Mouse (Mus musculus): ENCODE results near the gene Zpbp2.
"Not testable (repeated sequence)": the region's sequence is repeated elsewhere in the genome, so short reads cannot be mapped to it uniquely, and the experiment has no call there.

Zpbp2 gene

DNA sequence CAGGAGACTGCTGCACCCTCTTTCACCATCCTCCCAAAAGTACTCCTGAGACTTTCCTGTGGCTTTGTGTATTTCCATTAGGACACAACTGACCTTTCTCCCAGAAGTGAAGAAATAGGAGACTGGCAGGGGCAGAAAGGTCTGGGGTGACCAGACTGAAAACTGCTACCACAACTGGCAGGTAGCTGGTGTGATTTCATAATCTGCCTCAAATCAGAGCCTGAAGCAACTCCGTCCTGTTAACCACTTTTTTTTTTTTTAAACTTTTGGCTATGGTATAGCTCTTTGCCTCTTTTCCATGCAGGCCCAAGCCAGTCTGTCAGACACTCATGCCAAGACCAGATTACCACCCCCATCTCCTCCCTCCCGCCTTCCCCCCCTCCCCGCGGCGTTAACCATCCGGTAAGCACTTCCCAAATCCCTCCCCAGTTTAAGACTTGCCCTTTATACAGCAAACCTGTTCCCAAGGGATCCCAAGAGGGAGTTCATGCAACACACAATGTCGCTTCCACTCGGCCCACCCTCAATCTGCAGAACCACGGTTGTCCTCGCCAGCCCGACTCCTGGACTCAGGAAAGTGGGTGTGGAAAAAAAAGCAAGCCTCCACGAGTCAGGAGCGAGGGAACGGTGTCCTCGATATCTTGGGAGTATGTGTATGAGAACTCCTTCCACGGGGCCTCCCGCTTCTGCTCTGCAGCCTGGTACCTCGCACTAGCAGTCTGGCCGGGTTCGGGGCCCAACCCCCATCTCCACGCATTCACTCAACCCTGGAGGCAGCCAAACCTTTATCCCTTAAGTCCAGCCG is 35.4 kb downstream of the Zpbp2 start:
- in situ Hi-C loops (cut with MboI; ENCODE audit: low pct_unique_long_range_greater_than_20kb in 1 of 2, low sequenced_read_pairs in 2 of 2, unreplicated experiment in 1 of 2): no loop called here

DNA sequence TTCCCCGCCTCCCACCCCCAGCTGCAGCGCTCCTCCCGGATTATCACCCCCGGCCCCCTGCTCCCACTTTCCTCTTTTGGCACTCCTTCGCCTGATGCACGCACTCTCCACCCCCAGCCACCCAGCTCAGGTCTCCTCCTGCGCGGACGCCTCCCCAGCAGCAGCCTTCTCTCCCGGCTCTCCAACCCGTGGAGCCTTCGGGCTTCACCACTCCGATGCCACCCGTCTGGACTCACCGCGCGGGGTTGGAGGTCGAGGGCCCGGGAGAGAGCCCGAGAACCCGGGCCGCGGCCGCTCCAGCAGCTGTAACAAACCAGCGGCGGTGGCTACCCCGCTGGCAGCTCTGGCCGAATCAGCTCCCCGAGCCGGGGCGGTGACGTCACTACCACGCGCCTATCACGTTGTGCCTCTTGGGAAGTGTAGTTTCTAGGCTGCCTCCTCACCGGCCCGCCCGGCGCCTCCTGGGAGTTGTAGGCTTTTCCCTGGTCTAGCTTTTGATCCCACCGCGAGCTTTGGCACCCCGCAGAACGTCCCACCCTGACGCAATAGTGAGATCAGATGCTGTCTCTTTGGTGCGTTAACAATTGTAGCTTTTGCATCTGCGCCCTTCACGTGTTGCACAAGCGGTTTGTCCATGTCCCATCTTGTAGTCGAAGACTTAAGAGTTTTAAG is 36.1 kb downstream of the Zpbp2 start, which contains the start of gene Ormdl3:
Gene Ormdl3, minus strand, starts transcription at position 477 of the 672 bp plus-strand sequence.
- in situ Hi-C loops (cut with MboI; ENCODE audit: low pct_unique_long_range_greater_than_20kb in 1 of 2, low sequenced_read_pairs in 2 of 2, unreplicated experiment in 1 of 2): no loop called here

DNA sequence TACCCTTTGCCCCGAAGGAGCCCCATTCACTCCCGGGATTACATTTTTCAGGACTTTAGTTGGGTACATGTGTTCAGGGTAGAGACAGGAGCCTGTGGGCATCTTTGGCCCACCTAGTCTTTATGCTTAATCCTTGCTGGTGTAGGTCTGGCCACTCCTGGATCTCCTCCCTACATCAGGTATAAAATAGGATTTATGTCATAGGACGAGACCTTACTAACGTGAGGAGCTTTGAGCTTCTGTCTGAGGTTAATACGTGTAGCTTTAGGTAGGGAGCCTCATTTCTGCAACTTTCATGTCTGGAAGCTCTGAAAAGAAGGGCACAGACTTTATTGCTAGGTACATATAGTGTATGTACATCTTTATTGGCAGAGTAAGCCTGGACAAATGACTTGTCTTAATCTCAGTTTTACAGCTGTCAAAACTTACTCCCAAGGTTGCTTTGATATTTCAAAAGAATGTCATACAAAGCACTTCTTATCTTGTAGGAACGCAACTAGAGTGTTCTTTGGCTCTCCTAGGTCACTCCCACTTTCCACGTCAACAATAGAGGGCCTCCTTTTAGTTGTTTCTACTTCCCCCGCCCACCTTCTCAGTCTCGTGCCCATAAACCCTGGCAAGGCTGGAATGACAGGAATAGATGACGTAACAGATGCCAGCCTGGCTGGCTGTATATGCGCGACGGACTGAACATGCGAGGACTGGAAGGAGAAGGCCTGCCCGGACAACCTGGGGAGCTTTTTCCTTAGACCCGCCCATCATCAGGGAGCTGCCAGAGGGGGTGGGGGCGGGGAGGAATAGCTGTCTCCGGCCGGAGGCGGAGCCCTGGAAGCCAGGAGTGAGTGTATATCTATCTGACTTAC is 37.0 kb downstream of the Zpbp2 start:
- in situ Hi-C loops (cut with MboI; ENCODE audit: low pct_unique_long_range_greater_than_20kb in 1 of 2, low sequenced_read_pairs in 2 of 2, unreplicated experiment in 1 of 2): no loop called here

DNA sequence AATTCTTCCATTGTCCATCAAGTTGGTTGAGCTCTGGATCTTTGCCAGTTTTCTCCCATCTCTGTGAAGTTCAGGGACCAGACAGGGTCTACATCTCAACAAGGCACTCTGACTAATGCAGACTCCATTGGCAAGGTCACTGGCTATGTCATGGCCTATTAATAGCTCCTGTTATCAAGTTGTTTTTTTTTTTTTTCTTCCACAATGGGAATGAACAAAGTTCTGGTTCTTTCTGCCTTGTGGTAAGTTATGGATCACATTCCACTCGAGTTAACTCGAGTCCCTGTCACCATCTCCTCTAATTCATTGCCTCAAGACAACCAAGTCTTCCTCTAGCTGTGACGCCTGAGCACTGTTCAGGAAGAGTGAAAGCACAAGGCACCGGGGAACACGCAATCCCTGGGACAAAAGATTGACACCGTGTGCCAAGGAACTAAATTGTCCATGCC is 38.0 kb downstream of the Zpbp2 start:
- in situ Hi-C loops (cut with MboI; ENCODE audit: low pct_unique_long_range_greater_than_20kb in 1 of 2, low sequenced_read_pairs in 2 of 2, unreplicated experiment in 1 of 2): no loop called here

DNA sequence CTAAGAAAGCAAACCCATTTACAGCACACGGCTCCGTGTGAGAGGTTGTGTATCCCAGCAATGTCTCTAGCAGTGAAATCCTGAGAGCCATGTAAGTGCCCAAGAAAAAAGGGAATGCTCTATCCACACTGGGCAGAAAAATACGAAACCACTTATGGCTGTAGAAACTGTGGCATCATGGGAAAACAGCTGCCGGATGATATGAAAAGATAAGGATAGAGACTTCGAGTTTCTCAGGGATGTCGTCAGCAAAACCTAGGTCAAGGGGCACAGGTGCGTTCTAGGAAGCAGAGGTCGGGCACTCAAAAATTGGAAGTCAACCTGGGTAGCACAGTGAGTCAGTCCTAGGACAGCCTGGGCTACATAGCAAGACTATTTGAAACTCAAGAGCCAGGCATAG is 38.4 kb downstream of the Zpbp2 start:
- in situ Hi-C loops (cut with MboI; ENCODE audit: low pct_unique_long_range_greater_than_20kb in 1 of 2, low sequenced_read_pairs in 2 of 2, unreplicated experiment in 1 of 2): no loop called here

DNA sequence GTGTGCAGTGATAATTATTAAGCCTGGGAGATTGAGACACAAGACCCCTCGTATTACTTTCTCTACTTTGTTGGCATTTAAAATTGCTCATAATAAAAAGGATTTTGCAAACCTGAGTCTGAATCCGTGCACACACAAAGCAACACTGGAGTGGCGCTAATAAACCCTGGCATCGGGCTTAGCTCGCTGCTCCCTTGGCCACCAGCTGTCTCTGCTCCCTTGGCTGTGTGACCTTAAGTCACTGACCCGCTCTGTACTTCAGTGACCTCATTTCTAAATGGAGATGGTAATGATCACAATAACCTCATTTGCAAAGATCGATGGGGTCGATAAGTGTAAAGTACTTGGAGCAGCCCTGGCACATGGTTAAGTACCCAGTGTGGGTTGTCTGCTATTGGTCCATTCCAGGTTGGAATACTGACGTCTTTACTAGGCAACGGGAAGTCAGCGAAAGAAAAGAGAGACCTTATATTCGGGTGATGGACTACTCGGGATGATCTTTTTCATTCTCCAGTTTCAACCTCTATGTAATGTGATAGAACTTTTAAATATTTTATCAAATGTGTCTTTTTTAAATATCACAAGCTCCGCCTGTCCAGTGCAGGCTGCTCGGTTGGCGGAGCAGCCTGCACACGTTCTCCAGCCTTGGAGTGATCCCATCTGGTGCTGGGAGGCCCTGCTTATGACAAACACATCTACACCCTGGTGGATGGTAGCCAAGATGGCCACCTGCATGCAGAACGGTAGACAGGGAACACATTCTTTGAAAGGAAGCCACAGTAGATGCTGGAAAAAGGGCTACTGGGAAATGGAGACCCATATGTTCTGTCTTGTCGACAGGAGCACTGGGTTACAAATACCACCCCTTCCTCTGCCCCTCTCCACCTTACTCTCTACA is 39.9 kb downstream of the Zpbp2 start:
- in situ Hi-C loops (cut with MboI; ENCODE audit: low pct_unique_long_range_greater_than_20kb in 1 of 2, low sequenced_read_pairs in 2 of 2, unreplicated experiment in 1 of 2): no loop called here

DNA sequence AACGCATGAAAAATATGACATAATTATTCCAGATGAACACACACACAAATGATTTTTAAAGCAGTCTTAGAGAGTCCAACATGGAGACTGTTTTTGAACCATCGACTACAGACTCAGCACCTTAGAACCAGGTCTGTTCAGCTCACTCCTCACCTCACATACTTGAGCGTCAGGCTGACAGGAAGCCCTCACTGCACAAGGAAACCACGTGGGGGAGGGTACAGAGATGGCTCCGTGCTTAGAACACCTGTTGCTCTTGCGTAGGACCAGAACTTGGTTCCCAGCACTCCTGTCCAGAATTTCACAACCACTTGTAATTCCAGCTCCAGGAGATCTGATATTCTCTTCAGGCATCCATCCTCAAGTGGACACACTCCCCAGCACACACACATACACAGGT is 44.1 kb downstream of the Zpbp2 start:
- in situ Hi-C loops (cut with MboI; ENCODE audit: low pct_unique_long_range_greater_than_20kb in 1 of 2, low sequenced_read_pairs in 2 of 2, unreplicated experiment in 1 of 2): no loop called here

DNA sequence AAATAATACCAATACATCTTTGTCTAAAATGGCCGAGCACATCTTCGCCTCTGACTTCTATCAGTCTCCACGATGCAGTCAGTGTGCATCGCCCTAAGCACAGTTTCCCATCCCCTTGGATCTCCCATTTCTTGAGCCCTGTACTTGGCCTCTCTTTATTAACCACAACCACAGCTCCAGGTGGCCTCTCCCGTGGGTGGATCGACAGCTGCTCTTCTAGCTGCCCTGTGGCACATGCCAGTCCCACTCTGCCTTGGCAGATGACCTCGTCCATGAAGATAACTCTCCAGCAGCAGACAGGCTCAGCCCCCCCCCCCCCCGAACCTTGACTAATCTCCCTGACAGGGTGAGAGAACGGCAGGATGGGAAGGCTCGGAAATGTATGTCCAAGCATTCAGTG is 44.6 kb downstream of the Zpbp2 start:
- in situ Hi-C loops (cut with MboI; ENCODE audit: low pct_unique_long_range_greater_than_20kb in 1 of 2, low sequenced_read_pairs in 2 of 2, unreplicated experiment in 1 of 2): no loop called here

DNA sequence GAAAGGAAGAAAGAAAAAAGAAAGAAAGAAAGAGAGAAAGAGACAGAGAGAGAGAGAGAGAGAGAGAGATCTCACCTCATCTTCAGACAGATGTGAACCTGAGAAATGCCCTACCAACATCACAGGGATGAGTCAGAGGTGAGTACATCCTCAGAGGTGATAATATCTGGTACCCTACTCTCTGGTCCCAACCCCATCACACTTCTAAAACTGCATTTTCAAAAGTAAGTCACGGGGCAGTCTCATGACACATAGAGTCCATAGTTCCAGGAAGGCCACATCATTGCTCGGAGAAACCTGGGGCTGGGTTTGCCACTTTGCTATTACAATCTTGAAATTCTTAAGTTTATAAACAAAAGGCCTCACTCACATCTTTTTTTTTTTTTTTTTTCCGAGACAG is 45.1 kb downstream of the Zpbp2 start:
- in situ Hi-C loops (cut with MboI; ENCODE audit: low pct_unique_long_range_greater_than_20kb in 1 of 2, low sequenced_read_pairs in 2 of 2, unreplicated experiment in 1 of 2): no loop called here

DNA sequence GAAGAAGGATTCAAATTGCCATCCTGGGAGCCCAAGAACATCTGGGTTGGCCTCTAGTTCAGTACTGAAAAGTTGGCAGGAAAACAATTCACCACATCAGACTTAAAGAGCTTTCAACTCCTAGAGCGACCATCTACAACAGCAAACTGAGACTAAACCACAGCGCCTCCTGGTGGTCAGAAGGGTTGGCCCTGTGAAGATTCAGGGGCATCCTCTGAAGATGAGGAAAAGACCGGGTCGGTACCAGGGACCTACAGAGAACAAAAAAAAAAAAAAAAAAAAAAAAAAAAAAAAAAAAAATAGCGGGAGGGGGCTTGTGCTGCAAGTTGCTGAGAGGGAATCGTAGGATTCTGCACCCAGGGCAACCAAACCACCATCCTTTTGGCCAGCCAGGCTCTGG is 46.5 kb downstream of the Zpbp2 start:
- in situ Hi-C loops (cut with MboI; ENCODE audit: low pct_unique_long_range_greater_than_20kb in 1 of 2, low sequenced_read_pairs in 2 of 2, unreplicated experiment in 1 of 2): no loop called here

DNA sequence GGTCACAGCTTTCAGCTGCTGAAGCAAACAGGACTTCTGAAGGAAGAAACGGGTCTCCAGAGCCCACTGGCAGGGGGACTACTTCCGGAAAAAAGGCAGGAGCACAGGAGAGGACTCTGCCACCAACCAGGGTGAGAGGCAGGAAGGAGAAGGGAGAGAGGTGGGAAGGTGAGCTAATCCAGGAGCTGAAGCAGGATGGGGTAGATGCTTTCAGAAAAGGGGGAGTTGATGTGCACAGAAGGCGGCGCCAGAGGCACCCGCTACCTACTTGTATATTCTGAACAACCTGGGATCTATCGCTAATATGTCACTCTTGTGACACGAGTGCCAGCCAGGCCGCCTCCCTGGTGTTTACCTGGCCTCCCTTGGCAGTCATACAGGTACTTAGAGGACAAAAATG is 47.1 kb downstream of the Zpbp2 start, which contains the start of gene Lrrc3c:
Gene Lrrc3c, plus strand, starts transcription at position 301 of the 400 bp plus-strand sequence.
- in situ Hi-C loops (cut with MboI; ENCODE audit: low pct_unique_long_range_greater_than_20kb in 1 of 2, low sequenced_read_pairs in 2 of 2, unreplicated experiment in 1 of 2): no loop called here

DNA sequence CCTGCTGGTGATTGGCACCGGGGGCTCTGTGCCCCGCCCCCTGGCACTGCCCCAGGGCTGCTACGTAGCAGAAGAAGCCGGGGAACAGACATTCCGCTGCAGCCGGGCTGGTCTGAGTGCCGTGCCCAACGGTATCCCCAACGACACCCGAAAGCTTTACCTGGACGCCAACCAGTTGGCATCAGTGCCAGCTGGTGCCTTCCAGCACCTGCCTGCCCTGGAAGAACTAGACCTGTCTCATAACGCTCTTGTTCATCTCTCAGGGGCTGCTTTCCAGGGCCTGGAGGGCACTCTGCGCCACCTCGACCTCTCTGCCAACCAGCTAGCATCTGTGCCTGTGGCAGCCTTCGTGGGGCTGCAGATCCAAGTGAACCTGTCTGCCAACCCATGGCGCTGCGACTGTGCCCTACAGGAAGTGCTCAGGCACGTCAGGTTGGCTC is 48.0 kb downstream of the Zpbp2 start:
- in situ Hi-C loops (cut with MboI; ENCODE audit: low pct_unique_long_range_greater_than_20kb in 1 of 2, low sequenced_read_pairs in 2 of 2, unreplicated experiment in 1 of 2): no loop called here

DNA sequence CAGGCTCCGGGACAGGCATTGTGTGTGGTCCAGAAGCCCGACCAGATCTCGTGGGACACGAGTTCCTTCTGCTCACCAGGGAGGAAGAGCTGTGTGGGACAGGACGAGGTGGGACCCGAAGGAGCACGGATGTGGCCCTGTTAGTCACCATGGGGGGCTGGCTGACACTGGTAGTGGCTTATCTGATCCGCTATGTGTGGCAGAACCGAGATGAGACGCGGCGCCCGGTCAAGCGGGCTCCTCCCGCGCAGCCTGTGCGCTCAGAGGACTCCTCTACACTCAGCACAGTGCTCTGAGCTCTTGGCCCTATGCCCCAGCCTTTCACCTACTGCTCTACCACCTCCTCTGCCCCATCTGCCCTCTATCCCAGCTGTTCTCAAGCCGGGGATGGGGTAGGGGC is 48.4 kb downstream of the Zpbp2 start:
- in situ Hi-C loops (cut with MboI; ENCODE audit: low pct_unique_long_range_greater_than_20kb in 1 of 2, low sequenced_read_pairs in 2 of 2, unreplicated experiment in 1 of 2): no loop called here

DNA sequence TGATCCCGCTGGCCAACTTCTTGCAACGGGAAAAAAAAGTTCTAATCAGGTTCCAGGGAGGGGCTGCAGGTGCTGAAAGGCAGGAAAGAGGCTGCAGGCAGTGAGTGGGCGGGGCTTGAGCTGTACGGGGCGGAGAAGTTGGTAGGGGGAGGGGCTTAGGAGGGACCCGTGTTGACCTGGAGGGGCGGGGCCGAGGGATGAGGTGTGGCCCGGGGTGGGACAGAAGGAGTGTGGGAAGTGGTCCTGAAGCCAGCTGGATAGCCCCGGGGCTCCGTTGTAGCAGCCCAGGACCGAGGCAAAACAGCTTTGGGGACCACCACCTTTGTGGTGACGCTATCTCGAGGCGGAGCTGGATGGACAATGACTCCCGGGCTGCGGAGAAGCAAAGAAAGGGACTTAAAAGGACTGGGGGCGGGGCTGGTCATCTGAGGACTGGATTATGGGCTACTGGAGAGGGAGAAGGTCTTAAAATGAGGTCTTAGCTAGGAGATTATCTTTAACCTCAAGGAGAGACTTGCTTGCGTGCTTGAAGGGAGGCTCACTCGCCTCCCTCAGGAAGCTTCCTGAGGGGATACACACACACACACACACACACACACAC is 51.3 kb downstream of the Zpbp2 start:
- in situ Hi-C loops (cut with MboI; ENCODE audit: low pct_unique_long_range_greater_than_20kb in 1 of 2, low sequenced_read_pairs in 2 of 2, unreplicated experiment in 1 of 2): no loop called here

DNA sequence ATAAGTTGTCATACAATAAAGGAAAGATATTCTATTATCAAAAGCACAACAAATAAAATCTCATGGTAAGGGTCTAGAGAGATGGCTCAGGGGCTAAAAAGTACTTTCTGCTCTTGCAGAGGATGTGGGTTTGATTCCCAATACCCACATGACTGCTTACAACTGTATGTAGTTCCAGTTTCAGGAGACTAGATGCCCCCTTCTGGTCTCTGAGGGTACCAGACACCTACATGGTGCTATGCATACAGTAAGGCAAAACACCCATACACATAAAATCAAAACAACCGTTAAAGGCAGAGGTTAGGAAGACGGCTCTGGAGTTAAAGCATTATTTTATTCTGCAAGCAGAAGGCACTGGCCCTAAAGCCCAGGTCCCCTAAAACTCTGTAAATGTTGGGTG is 53.1 kb downstream of the Zpbp2 start:
- in situ Hi-C loops (cut with MboI; ENCODE audit: low pct_unique_long_range_greater_than_20kb in 1 of 2, low sequenced_read_pairs in 2 of 2, unreplicated experiment in 1 of 2): no loop called here

DNA sequence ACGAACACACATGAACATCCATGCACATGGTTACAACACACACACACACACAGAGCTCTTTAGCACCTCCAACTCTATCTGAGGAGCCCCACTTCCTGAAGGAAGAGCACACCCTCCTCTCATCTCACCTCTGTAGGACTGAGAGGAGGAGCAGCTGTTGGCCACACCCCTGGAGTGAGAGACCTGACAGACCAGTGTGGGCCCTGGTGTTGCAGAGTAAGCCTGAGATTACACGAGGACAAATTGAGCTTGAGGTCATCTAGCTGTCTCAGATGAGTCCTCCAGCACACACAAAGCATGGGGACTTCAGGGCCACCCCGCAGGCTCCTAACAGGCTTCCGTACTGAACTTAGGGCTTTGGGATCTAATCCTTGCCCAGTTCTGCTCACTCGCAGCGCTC is 54.0 kb downstream of the Zpbp2 start:
- in situ Hi-C loops (cut with MboI; ENCODE audit: low pct_unique_long_range_greater_than_20kb in 1 of 2, low sequenced_read_pairs in 2 of 2, unreplicated experiment in 1 of 2): not testable (repeated sequence)

DNA sequence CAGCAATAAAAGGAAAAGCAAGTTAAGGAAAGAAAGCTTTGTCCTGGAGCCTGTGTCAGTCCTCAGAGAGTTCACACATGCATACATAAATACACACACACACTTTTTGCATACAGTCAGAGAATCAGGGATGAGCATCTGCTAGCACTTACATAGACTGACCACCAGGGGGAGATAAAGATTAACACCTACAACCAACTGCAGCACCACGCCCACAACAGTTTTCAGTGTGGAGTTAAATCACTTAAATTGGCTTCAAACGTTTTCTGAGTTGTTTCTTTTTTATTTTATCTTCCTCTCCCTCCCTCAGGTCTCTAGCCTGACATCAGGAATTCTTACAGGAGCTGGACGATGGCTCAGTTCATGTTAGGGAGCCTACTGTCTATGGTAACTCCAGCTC is 55.9 kb downstream of the Zpbp2 start:
- in situ Hi-C loops (cut with MboI; ENCODE audit: low pct_unique_long_range_greater_than_20kb in 1 of 2, low sequenced_read_pairs in 2 of 2, unreplicated experiment in 1 of 2): no loop called here

All from mouse embryonic stem cell (cell line).